Mouse (Mus musculus): ENCODE measurements around the gene Foxf1.

Gene Foxf1

DNA sequence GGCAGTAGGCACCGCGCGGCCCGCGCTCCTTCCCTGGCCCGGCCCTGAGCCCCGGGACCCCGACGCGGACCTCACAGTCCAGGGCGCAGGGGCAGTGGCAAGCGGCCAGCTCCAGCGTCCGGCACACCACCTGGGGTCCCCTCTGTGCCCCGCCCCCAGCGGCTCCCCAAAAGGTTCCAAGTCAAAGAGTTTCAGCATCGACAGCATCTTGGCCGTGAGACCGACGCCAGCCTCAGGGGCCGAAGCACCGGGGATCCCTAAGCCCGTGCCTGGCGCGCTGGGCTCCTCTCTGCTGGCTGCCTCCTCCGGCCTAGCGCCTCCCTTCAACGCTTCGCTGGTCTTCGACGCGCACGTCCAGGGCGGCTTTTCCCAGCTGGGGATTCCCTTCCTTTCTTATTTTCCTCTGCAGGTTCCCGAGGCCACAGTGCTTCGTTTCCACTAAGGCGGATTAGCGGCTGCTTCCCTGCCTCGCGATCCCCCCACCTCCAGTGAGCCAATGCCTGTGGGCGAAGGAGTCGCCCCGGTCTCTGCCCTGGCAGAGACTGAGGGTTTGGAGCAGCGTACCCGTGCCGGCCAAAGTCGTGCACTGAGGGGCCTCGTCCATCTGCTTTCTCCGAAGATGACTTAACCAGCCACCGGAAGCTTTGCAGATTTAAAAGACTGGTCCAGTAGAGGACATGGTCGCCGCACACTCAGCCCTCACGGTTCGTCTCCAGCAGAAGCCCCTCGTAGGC lies 44.5 kb downstream of the Foxf1 start:
- no peak for TF ChIP-seq GATA4 (IDR thresholded peaks at IDR 0.05; ENCODE audit: insufficient replicate concordance, low read length)

- TF ChIP-seq GATA4 (IDR thresholded peaks at IDR 0.05; ENCODE audit: insufficient replicate concordance, low read length), result no peak
Observed at GRCm38 (mm10) chr8:121129265-121129940, 45.2 kb downstream of the Foxf1 start.

DNA sequence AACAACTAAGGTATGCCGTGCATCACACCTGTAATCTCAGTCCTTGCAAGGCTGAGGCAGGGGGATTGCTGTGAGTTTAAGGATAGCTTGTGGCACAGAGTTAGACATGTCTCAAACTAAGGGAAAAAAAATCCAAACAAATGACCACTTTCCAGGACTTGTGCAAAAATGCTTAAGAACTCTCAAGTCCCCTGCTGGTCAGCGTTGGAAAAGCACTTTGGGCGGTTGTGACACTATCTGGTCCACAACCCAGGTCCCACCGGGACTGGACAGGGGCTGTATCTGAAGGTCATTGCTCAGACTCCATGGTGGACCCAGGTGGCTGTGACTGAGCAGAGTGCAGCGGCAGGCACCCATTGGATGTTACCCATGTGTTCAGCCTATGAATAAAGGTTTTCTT lies 46.3 kb downstream of the Foxf1 start:
- TF ChIP-seq GATA4 (IDR thresholded peaks at IDR 0.05; ENCODE audit: insufficient replicate concordance, low read length), result no peak

GRCm38 (mm10) chr8:121132961-121133513 lies 48.9 kb downstream of the Foxf1 start:
- no peak for TF ChIP-seq GATA4 (IDR thresholded peaks at IDR 0.05; ENCODE audit: insufficient replicate concordance, low read length)

DNA sequence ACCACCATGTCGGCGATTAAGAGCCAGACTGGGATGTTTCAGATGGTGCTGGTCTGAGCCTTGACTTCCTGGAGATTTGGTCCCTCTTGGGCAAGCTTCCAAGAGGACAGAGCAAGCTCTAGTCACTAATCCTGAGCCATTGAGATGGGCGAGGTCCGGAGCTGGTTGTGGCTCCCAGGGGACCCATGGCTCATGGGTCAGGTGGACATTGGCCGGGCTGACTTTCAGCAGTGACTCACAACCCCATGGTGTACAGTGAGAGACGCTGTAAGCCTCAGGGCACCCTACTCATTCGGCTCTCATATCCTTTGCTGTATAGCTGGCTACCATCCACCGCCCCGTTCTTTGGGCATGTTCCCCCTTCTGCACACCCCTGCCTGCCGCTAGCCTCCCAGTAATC lies 49.9 kb downstream of the Foxf1 start:
- no peak for TF ChIP-seq GATA4 (IDR thresholded peaks at IDR 0.05; ENCODE audit: insufficient replicate concordance, low read length)

DNA sequence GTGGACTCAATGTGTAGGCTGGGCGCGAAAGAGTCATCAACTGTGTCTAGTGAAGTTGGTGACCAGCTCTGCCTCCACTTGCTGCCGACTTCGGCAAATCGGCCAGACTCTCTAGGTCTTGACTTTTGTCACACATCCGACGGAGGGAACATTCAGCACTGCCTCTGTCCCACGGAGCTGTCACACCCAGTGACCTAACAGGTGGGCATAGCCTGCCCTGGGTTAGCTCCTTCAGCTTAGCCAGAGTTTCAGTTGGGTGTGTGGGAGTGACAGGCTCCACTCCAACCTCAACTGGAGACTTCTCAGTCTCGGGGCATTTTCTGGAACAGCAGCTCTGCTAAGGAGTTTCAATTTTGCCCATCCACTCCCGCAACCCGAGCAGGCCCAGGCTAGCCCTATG lies 50.3 kb downstream of the Foxf1 start:
- TF ChIP-seq GATA4 (IDR thresholded peaks at IDR 0.05; ENCODE audit: insufficient replicate concordance, low read length), result no peak

DNA sequence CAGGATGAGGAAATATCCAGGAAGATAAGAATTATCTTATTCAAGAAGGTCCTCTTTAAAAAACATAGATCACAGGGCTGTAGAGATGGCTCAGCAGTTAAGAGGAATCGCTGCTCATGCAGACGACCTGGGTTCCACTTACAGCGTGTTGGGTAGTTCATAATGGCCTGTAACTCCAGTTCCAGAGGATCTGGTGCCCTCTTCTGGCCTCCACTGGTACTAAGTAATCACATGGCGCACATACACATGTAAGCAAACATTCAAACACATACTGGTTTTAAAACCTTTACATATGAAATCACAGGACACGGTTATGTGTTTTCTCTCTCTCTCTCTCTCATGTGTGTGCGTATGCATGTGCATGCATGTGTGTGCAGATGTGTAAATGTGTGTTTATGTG lies 52.7 kb downstream of the Foxf1 start:
- no peak for TF ChIP-seq GATA4 (IDR thresholded peaks at IDR 0.05; ENCODE audit: insufficient replicate concordance, low read length)

Measured in liver, adult (tissue).